Mouse (Mus musculus) stomach, embryonic 16.5 days (tissue): ENCODE measurements around the gene Mtm1. TPM values are rescaled to one million over a fixed set of nuclear protein-coding genes. Genes with fewer than 3 reads are reported as not detected.

ENCODE experiments used
- ATAC-seq: fragments of 200-750 bp; cut with Nextera tagmentation; 2 replicates; pipeline ENCODE4 v1.8.0; 2017; ENCODE audit warnings: moderate number of reproducible peaks, moderate TSS enrichment; ENCODE audit not compliant: insufficient read depth, low FRiP score
- H3K27ac ChIP-seq: fragments of 300-500 bp; sonication (generic); 2 replicates; pipeline ENCODE4 v1.5.1; 2014; ENCODE audit warnings: low read length
- H3K27me3 ChIP-seq: fragments of 300-500 bp; sonication (generic); 2 replicates; pipeline ENCODE4 v1.6.1; 2014; ENCODE audit warnings: low read length, control low read depth, mixed read lengths; ENCODE audit not compliant: control insufficient read depth, insufficient read depth
- H3K36me3 ChIP-seq: fragments of 300-500 bp; sonication (generic); 2 replicates; pipeline ENCODE4 v1.6.1; 2014; ENCODE audit warnings: low read length; ENCODE audit not compliant: control insufficient read depth, insufficient read depth
- H3K4me1 ChIP-seq: fragments of 300-500 bp; sonication (generic); 2 replicates; pipeline ENCODE4 v1.6.1; 2014; ENCODE audit warnings: low read length, control low read depth, mixed read lengths; ENCODE audit not compliant: control insufficient read depth, insufficient read depth
- H3K4me2 ChIP-seq: fragments of 300-500 bp; sonication (generic); 2 replicates; pipeline ENCODE4 v1.6.1; 2014; ENCODE audit warnings: low read depth, low read length, mixed read lengths
- H3K4me3 ChIP-seq: fragments of 300-500 bp; sonication (generic); replicated peaks from 2 replicates; pipeline ENCODE4 v1.5.1; 2014; ENCODE audit warnings: mild to moderate bottlenecking, low read length
- H3K9ac ChIP-seq: fragments of 300-500 bp; sonication (generic); 2 replicates; pipeline ENCODE4 v1.6.1; 2014; ENCODE audit warnings: low read length
- H3K9me3 ChIP-seq: fragments of 300-500 bp; sonication (generic); replicated peaks from 2 replicates; pipeline ENCODE4 v1.6.1; 2016; ENCODE audit warnings: low read length, control low read depth; ENCODE audit not compliant: control insufficient read depth
- WGBS: fragments of 180-500 bp; shearing (Covaris S2); extraction: QIAGEN DNeasy Blood & Tissue Kit; methylation state at CpG from one replicate; pipeline ENCODE4 v1.1.7; 2014; 5-methylcytosine and 5-hydroxymethylcytosine counted together
- polyA plus RNA-seq: library from polyadenylated mRNA; unstranded; fragments of >200 nt; fragmentation: Nextera tagmentation; extraction: Ambion mirVana; gene quantifications from 2 replicates; pipeline ENCODE4 v1.2.1, GENCODE M21; 2015

The Mtm1 gene
- polyA plus RNA-seq, 1 experiment from 2014 or later: 6.7 TPM

GRCm38 (mm10) chrX:71215113-71215708 lies 4.6 kb downstream of the Mtm1 start:
- peak overlapping the region; percentile 56 for H3K4me3 ChIP-seq
- WGBS: 16% methylated on average over 27 of the region's 27 CpGs
- H3K27me3 ChIP-seq: no peaks in the 10 kb centered on the region
- ATAC-seq: peak; percentile 83
- H3K4me2 ChIP-seq: peak overlapping the region; percentile 68
- no peak overlapping the region for H3K27ac ChIP-seq
- no peaks in the 10 kb centered on the region for H3K9me3 ChIP-seq
- H3K4me1 ChIP-seq: no peaks in the 10 kb centered on the region
- no peaks in the 10 kb centered on the region for H3K36me3 ChIP-seq
- H3K9ac ChIP-seq: peak overlapping the region; percentile 61

- H3K27me3 ChIP-seq: no peaks in the 10 kb centered on the region
- no peak for ATAC-seq
- H3K4me2 ChIP-seq: no peak overlapping the region
- H3K9me3 ChIP-seq: no peaks in the 10 kb centered on the region
- H3K9ac ChIP-seq: no peak overlapping the region
- no peak overlapping the region for H3K27ac ChIP-seq
- H3K4me3 ChIP-seq: no peak overlapping the region
- no peaks in the 10 kb centered on the region for H3K36me3 ChIP-seq
- no peaks in the 10 kb centered on the region for H3K4me1 ChIP-seq
- WGBS: 79% methylated on average over 2 of the region's 2 CpGs
These were observed 6.3 kb downstream of the Mtm1 start for GRCm38 (mm10) chrX:71216879-71217278.

GRCm38 (mm10) chrX:71218853-71219252 lies 8.3 kb downstream of the Mtm1 start:
- ATAC-seq: no peak
- H3K4me1 ChIP-seq: no peaks in the 10 kb centered on the region
- no peaks in the 10 kb centered on the region for H3K27me3 ChIP-seq
- H3K9ac ChIP-seq: no peak overlapping the region
- no peak overlapping the region for H3K4me2 ChIP-seq
- H3K27ac ChIP-seq: no peak overlapping the region
- H3K36me3 ChIP-seq: no peaks in the 10 kb centered on the region
- WGBS: 81% methylated on average over 3 of the region's 3 CpGs
- no peaks in the 10 kb centered on the region for H3K9me3 ChIP-seq
- H3K4me3 ChIP-seq: no peak overlapping the region

- Histone ChIP-seq H3K9ac (no peak overlapping the region), H3K4me3 (no peak overlapping the region), H3K9me3 (no peaks in the 10 kb centered on the region), H3K4me2 (no peak overlapping the region), H3K27ac (no peak overlapping the region), H3K27me3 (no peaks in the 10 kb centered on the region), H3K36me3 (no peaks in the 10 kb centered on the region), H3K4me1 (no peaks in the 10 kb centered on the region)
- no peak for ATAC-seq
- 71% methylated on average over 3 of the region's 3 CpGs for WGBS
These were observed 10.3 kb downstream of the Mtm1 start for GRCm38 (mm10) chrX:71220896-71221295.

GRCm38 (mm10) chrX:71222648-71223408 lies 12.3 kb downstream of the Mtm1 start:
- H3K27me3 ChIP-seq: no peaks in the 10 kb centered on the region
- 85% methylated on average over 4 of the region's 4 CpGs for WGBS
- ATAC-seq: no peak

GRCm38 (mm10) chrX:71226881-71227280 lies 16.3 kb downstream of the Mtm1 start:
- Histone ChIP-seq H3K9ac (no peak overlapping the region), H3K4me2 (no peak overlapping the region), H3K4me1 (no peaks in the 10 kb centered on the region), H3K4me3 (no peak overlapping the region), H3K27ac (no peak overlapping the region), H3K36me3 (no peaks in the 10 kb centered on the region), H3K9me3 (no peaks in the 10 kb centered on the region), H3K27me3 (no peaks in the 10 kb centered on the region)
- 62% methylated on average over 5 of the region's 5 CpGs for WGBS
- no peak for ATAC-seq

More at GRCm38 (mm10) chrX:71222648-71223408, 12.3 kb downstream of the Mtm1 start:
- H3K4me3 ChIP-seq: no peak overlapping the region
- no peak overlapping the region for H3K9ac ChIP-seq
- no peak overlapping the region for H3K4me2 ChIP-seq
- no peaks in the 10 kb centered on the region for H3K9me3 ChIP-seq
- no peaks in the 10 kb centered on the region for H3K36me3 ChIP-seq
- H3K4me1 ChIP-seq: no peaks in the 10 kb centered on the region
- no peak overlapping the region for H3K27ac ChIP-seq

GRCm38 (mm10) chrX:71228200-71228599 lies 17.6 kb downstream of the Mtm1 start:
- no peak for ATAC-seq

GRCm38 (mm10) chrX:71230847-71231246 lies 20.3 kb downstream of the Mtm1 start:
- Histone ChIP-seq H3K27me3 (no peaks in the 10 kb centered on the region), H3K4me3 (no peak overlapping the region), H3K36me3 (no peaks in the 10 kb centered on the region), H3K27ac (no peak overlapping the region), H3K9me3 (no peaks in the 10 kb centered on the region), H3K9ac (no peak overlapping the region), H3K4me1 (no peaks in the 10 kb centered on the region), H3K4me2 (no peak overlapping the region)
- no peak for ATAC-seq
- 50% methylated on average over 2 of the region's 2 CpGs for WGBS

More at GRCm38 (mm10) chrX:71228200-71228599, 17.6 kb downstream of the Mtm1 start:
- H3K9me3 ChIP-seq: no peaks in the 10 kb centered on the region
- H3K4me3 ChIP-seq: no peak overlapping the region
- no peak overlapping the region for H3K27ac ChIP-seq
- no peak overlapping the region for H3K9ac ChIP-seq
- 62% methylated on average over 3 of the region's 3 CpGs for WGBS
- H3K27me3 ChIP-seq: no peaks in the 10 kb centered on the region
- no peaks in the 10 kb centered on the region for H3K36me3 ChIP-seq
- H3K4me2 ChIP-seq: no peak overlapping the region
- no peaks in the 10 kb centered on the region for H3K4me1 ChIP-seq

- no peaks in the 10 kb centered on the region for H3K9me3 ChIP-seq
- H3K4me1 ChIP-seq: no peaks in the 10 kb centered on the region
- no peak overlapping the region for H3K27ac ChIP-seq
- no peak overlapping the region for H3K4me2 ChIP-seq
- H3K4me3 ChIP-seq: no peak overlapping the region
- H3K27me3 ChIP-seq: no peaks in the 10 kb centered on the region
- no peaks in the 10 kb centered on the region for H3K36me3 ChIP-seq
- 89% methylated on average over 1 of the region's 1 CpGs for WGBS
- H3K9ac ChIP-seq: no peak overlapping the region
- no peak for ATAC-seq
These were observed 45.9 kb downstream of the Mtm1 start for GRCm38 (mm10) chrX:71256422-71256821.
